Mouse (Mus musculus) testis, postnatal 10 days (tissue): ENCODE data around the gene Bbc3.
A peak's percentile ranks its signal among the peaks of the same experiment; 100 is the strongest.
"Not testable (repeated sequence)": the region's sequence is repeated elsewhere in the genome, so short reads cannot be mapped to it uniquely, and the experiment has no call there.

Experiments
- DNase-seq: peaks from one replicate; pipeline ENCODE4 v3.0.0; 2021; ENCODE audit warnings: low spot score

Gene Bbc3

DNA sequence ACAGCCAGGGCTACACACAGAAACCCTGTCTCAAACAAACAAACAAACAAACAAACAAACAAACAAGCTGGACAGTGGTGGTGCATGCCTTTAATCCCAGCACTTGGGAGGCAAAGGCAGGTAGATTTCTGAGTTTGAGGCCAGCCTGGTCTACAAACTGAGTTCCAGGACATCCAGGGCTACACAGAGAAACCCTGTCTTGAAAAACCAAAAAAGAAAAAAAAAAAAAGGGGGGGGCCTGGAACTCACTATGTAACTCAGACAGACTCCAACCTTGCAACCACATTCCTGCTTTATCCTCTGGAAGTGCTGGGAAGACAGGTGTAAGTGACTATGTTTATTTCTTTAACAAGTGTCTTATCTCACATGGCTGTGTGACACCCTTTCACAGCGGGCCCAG lies at the start of gene Bbc3:
Bbc3 (plus strand) TSS at position 301 of the 400 bp plus-strand sequence.
- not testable (repeated sequence) for DNase-seq

- DNase-seq: no peak
Observed at GRCm38 (mm10) chr7:16259110-16259590, 49.0 kb upstream of the Bbc3 start, which contains the start of gene C5ar1. TSS of gene C5ar1 (minus strand) at chr7:16259540.

DNA sequence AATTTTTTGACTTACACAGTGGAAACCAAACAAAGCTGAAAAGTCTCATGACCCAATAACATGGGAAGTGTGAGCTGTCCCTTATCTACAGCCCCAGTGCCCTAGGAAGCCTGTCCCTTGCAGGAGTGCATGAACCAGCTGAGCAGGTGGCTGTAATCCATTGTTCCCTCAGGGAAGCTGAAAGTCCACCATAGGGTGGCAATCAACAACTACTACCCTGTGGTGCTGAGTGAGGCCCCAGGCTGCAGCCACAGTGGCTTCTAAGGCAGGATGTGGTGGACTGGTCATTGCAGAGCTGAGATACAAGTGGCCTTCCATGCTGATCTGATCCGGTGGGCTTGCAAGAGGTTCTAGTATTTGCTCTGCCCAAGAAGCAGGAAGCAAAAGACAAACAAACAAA lies 47.1 kb upstream of the Bbc3 start:
- DNase-seq: no peak

- peak; percentile 89 for DNase-seq
Observed at GRCm38 (mm10) chr7:16263015-16263787, 45.0 kb upstream of the Bbc3 start.

DNA sequence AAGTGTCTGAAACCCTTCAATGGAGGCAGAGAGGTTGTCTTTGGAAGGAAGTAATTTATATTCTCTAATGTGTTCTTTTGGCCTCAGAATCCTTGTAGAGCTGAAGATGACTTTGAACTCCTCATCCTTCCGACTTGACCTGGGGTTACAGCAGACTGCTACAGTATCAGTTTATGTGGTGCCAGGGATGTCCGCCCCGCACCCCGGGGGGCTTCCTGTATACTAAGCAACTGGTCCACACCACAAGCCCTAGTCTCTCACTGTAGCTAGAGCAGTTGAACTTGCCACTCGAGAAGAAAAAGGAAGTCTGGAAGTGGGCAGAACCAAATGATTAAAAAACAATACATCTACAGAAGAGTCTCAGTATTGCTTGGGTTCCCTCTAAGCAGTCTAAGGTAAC lies 44.4 kb upstream of the Bbc3 start:
- no peak for DNase-seq

- no peak for DNase-seq
Observed at GRCm38 (mm10) chr7:16265856-16266255, 42.3 kb upstream of the Bbc3 start.

DNA sequence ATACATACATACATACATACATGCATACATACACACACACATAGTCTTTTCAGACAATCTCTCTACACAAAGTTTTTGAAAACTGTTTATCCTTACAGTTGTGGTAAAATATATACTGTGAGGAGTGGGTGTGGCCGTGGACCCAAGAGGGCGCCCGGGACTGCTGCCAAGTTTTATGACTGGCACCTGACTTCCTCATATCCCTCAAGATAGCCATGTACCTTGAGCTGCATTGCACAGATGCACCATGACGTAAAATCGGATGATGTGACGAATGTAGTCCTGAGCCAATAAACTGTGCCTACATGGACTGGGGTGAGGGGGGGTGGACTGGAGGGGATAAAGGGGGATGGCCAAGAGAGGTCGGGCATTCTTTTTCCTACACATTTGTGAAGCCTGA lies 41.6 kb upstream of the Bbc3 start:
- not testable (repeated sequence) for DNase-seq

DNA sequence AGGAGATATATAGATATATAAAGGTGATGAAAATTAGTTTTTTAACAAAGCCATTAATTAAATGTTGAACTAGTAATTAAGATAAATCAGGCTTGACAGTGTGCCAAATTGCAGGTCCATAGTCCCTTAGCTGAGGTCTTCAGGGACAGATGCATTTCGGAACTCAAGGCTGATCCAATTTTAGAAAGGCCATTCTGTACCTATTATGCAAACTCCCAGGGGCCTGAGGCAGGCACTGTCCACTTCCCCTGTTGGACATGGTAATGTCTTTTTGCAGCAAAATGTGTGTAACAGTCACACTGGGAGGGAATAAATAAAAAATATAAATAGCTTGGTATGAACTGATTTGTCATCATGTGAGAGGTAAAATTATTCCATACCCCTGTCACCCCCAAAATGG lies 37.1 kb upstream of the Bbc3 start:
- no peak for DNase-seq

GRCm38 (mm10) chr7:16272681-16273080 lies 35.5 kb upstream of the Bbc3 start:
- DNase-seq: peak; percentile 82

DNA sequence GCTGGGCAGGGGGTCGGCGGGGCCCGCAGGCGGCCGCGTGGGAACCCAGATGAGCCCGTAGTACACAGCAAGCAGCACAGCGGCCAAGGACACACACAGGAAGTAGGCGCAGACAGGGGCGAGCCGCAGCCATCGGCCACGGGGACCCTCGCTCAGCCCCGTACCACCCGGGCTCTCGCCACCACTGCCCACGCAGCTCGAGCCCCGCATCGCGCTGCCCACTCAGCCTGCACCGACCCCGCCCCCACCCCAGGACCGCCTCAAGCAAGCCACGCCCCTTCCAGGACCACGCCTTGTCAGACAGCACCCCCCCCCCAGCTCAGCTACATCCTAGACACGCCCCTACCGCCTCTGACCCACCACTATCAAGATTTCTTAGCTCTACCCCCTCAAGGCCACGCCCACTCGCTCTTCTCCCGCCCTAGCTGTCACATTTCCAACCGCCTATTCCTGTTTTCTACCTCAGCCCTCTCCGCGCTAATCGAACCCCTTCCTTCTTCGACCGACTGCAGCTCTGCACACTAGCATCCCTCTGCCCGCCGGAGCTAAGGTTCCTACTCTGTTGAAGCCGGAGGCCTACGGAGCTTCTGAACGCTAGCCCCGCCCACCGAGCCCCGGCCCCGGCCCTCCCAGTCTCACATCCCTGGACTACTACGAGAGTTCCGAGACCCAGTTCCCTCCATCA lies 35.0 kb upstream of the Bbc3 start, which contains the start of gene Inafm1:
Inafm1 (minus strand) TSS at position 537 of the 685 bp plus-strand sequence.
- peak; percentile 92 for DNase-seq

- no peak for DNase-seq
Observed at GRCm38 (mm10) chr7:16273766-16274140, 34.4 kb upstream of the Bbc3 start.

- DNase-seq: no peak
Observed at GRCm38 (mm10) chr7:16274922-16275890, 33.0 kb upstream of the Bbc3 start.

GRCm38 (mm10) chr7:16280721-16281120 lies 27.5 kb upstream of the Bbc3 start:
- DNase-seq: peak; percentile 45

- DNase-seq: no peak
Observed at GRCm38 (mm10) chr7:16282334-16282733, 25.9 kb upstream of the Bbc3 start.

GRCm38 (mm10) chr7:16284001-16284400 lies 24.2 kb upstream of the Bbc3 start:
- DNase-seq: no peak

GRCm38 (mm10) chr7:16284904-16285303 lies 23.3 kb upstream of the Bbc3 start:
- no peak for DNase-seq

DNA sequence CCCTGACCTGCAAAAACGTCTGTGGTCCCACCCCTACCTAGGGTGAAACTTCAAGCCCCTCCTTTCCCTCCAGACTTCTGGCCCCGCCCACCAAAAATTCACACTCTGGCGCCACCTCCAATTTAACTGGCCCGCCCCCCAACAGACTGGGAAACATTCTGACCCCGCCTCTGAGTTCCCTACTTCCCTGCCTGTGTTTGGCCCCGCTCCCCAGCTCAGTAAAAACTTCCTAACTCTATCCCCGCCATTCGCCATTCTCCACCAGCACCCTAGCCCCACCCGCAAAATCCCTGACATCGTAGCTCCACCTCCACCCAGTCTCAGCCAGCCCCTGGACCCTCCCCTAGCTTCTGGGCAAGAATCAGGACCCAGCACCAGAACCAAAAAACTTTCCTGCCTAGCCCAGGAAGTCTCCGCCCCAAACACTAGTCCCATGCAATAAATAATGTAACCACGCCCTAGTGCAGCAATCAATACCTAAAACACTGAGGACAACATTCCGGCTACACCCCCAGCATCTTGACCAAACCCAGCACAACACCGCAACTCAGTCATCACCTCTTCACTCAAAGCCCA lies 22.7 kb upstream of the Bbc3 start:
- peak; percentile 92 for DNase-seq

DNA sequence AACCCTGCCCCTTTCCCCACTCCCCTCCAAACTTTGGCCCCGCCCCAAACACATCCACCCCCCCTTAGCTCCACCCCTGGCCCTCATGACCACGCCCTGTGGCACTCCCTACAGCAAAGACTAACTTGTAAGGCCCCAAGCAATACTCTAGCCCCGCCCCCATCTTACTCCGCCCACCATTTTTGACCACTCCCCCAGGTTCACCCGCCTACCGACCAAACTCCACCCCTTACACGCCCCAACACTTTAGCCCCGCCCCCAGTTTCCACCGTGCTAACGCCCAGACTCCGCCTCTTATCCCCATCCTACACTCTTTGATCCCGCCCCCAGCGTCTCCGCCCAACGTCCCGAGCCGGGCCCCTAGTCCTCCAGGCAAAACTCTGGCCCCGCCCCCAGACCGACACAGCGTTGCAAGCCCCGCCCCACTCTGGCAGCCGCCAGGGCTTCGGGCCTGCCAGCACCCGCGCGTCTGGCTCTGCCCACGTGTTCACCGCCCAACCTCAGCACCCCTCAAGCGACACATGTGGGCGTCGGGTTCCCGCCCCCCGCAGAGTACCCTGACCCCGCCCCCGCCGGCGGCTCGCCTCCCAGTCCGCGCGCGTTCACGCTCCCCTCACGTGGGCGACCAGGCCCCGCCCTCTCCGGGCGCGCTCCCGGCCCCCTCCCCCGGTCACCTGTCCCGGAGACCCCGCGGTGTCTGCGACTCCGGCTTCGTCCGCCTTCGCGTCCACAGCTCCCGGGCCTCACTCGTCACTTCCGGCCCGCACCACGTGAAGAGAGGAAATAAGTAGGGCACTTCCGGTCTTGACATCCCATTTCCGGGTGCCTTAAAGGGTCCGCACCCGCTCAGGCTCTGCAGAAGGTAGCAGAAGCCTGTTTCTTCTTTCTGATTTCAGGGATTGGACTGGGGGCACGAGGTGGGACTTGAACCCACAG lies 21.9 kb upstream of the Bbc3 start, which contains the start of gene Ccdc9:
Ccdc9 (minus strand) TSS at position 770 of the 936 bp plus-strand sequence.
- DNase-seq: peak; percentile 100

DNA sequence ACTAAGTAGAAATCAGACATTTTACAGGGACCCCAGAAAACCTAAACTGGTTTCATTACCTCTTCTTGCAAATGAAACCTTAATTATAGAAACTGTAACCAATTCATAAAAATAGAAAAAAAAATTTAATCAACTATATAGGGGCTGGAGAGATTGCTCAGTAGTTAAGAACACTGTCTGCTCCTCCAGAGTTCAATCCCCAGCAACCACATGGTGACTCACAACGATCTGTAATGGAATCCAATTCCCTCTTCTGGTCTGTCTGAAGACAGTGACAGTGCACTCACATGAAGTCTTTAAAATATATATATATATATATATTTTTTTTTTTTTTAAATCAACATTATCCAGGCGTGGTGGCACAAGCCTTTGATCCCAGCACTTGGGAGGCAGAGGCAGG lies 21.2 kb upstream of the Bbc3 start:
- DNase-seq: no peak

DNA sequence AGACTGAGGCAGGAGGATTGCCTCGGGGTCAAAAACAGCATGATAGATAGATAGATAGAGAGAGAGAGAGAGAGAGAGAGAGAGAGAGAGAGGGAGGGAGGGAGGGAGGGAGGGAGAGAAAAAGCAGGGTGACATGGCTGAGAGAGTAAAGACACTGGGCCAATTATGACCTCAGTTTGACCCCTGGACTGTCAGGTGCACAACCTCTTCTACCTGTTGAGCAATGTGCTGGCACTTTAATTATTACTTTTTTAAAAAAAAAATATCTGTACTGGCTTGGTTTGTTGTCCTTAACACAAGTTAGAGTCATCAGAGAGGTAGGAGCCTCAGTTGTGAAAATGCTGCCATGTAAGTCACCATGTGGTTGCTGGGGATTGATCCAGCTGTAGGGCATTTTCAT lies 20.4 kb upstream of the Bbc3 start:
- DNase-seq: no peak
